Mouse (Mus musculus): Measurements from ENCODE around the gene Myf5. TPM values are rescaled to one million over a fixed set of nuclear protein-coding genes. Genes with fewer than 3 reads are reported as not detected.

Gene Myf5
- polyA plus RNA-seq (2015; fragmentation: Nextera tagmentation; extraction: Ambion mirVana): 0.06 TPM in 1 of 2 replicates, not detected in the other

DNA sequence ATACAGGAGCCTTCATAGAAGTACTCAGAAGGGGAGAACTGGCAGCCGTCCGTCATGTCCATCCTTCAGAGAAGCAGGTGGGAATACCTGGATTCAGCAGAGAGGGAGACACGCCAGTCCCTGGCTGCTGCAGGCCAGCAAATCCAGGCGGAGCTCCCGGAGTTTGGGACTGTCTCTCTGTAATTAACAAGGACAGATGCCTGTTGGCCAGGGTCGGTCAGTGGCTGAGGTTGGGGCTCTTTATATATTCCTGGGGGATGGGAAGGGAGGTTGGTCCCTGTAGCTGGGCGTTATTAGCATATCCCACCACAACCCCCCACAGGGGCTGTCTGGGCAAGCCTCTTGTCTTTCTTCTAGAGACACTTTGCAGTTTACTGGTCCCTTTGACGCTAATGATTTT lies at the start of gene Myf5:
Gene Myf5 (minus strand): TSS at position 265 of the 400 bp plus-strand sequence.

DNA sequence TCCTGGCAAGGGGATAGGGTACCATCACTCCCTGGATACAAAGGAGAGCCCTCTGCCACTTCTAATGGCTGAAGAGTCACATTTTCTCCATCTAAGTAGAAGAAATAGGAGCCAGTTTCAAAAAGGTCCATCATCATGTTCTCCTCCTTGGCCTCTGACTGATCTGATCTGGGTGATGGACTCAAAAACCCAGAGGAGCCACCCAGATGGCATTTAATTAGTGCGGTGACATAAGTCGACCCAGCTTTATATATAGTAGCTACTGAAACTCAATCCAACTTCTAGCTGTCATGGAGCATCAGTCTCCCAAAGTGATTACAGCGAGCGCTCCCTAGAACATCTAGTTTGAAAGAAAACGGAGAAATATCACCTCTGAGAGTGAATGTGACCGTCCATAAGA lies 8.6 kb upstream of the Myf5 start, which contains the start of gene Myf6:
Gene Myf6 (minus strand): TSS at position 170 of the 400 bp plus-strand sequence.

Other genes starting within 250 kb of the Myf5 start
- not detected in 2 replicates for gene Lin7a, start 214.4 kb downstream of the Myf5 start, polyA plus RNA-seq (2015; fragmentation: Nextera tagmentation; extraction: Ambion mirVana)
- 0.13 TPM in 1 of 2 replicates, not detected in the other for gene Myf6, start 8.6 kb upstream of the Myf5 start, polyA plus RNA-seq (2015; fragmentation: Nextera tagmentation; extraction: Ambion mirVana)
- not detected in 2 replicates for gene Ptprq, start 233.9 kb upstream of the Myf5 start, polyA plus RNA-seq (2015; fragmentation: Nextera tagmentation; extraction: Ambion mirVana)